Mouse (Mus musculus) embryonic fibroblast, embryonic 13.5 days (primary cell): Measurements from ENCODE around the gene Traf4.
A peak's percentile ranks its signal among the peaks of the same experiment; 100 is the strongest.

Experiments used
- CTCF ChIP-seq: IDR thresholded peaks from 2 replicates; pipeline ENCODE4 v1.5.1; 2011; ENCODE audit warnings: mild to moderate bottlenecking, control low read depth, low read length, moderate library complexity, borderline replicate concordance; ENCODE audit not compliant: insufficient read depth
- POLR2A ChIP-seq: IDR thresholded peaks from 2 replicates; pipeline ENCODE4 v1.6.1; 2011; ENCODE audit warnings: low read depth, mild to moderate bottlenecking, control low read depth, low read length, moderate library complexity

- TF ChIP-seq POLR2A, result peak; percentile 24
- TF ChIP-seq CTCF, result no peak
Observed at GRCm38 (mm10) chr11:78166161-78166560, 772 bp upstream of the Traf4 start.
